Mouse (Mus musculus) hindbrain, embryonic 13.5 days (tissue): ENCODE data around the gene Esp34. TPM values are rescaled to one million over a fixed set of nuclear protein-coding genes. Genes with fewer than 3 reads are reported as not detected.

Experiments
- ATAC-seq: fragments of 200-750 bp; cut with Nextera tagmentation; 2 replicates; pipeline ENCODE4 v1.8.0; 2017; ENCODE audit warnings: moderate TSS enrichment; ENCODE audit not compliant: low FRiP score
- H3K27ac ChIP-seq: fragments of 300-500 bp; sonication (generic); 2 replicates; pipeline ENCODE4 v1.5.1; 2015; ENCODE audit warnings: inconsistent platforms, mild to moderate bottlenecking, moderate library complexity
- H3K27me3 ChIP-seq: fragments of 300-500 bp; sonication (generic); 2 replicates; pipeline ENCODE4 v1.6.1; 2015; ENCODE audit warnings: mild to moderate bottlenecking, inconsistent platforms
- H3K36me3 ChIP-seq: fragments of 300-500 bp; sonication (generic); 2 replicates; pipeline ENCODE4 v1.6.1; 2015; ENCODE audit warnings: mild to moderate bottlenecking, inconsistent platforms
- H3K4me1 ChIP-seq: fragments of 300-500 bp; sonication (generic); replicated peaks from 2 replicates; pipeline ENCODE4 v1.6.1; 2015; ENCODE audit warnings: inconsistent platforms
- H3K4me2 ChIP-seq: fragments of 300-500 bp; sonication (generic); 2 replicates; pipeline ENCODE4 v1.6.1; 2015; ENCODE audit warnings: inconsistent platforms, mild to moderate bottlenecking, moderate library complexity
- H3K4me3 ChIP-seq: fragments of 300-500 bp; sonication (generic); 2 replicates; pipeline ENCODE4 v1.5.1; 2015; ENCODE audit warnings: mild to moderate bottlenecking, inconsistent platforms
- H3K9ac ChIP-seq: fragments of 300-500 bp; sonication (generic); 2 replicates; pipeline ENCODE4 v1.6.1; 2015; ENCODE audit warnings: mild to moderate bottlenecking, inconsistent platforms
- H3K9me3 ChIP-seq: fragments of 300-500 bp; sonication (generic); 2 replicates; pipeline ENCODE4 v1.6.1; 2016; ENCODE audit warnings: inconsistent platforms
- WGBS: fragments of 180-500 bp; shearing (Covaris S2); methylation state at CpG from one replicate; pipeline ENCODE4 v1.1.7; 2015; 5-methylcytosine and 5-hydroxymethylcytosine counted together
- polyA plus RNA-seq: library from polyadenylated mRNA; unstranded; fragments of >200 nt; fragmentation: Nextera tagmentation; extraction: Ambion mirVana; gene quantifications from 2 replicates; pipeline ENCODE4 v1.2.1, GENCODE M21; 2015

The Esp34 gene
- not detected in 2 replicates for polyA plus RNA-seq

DNA sequence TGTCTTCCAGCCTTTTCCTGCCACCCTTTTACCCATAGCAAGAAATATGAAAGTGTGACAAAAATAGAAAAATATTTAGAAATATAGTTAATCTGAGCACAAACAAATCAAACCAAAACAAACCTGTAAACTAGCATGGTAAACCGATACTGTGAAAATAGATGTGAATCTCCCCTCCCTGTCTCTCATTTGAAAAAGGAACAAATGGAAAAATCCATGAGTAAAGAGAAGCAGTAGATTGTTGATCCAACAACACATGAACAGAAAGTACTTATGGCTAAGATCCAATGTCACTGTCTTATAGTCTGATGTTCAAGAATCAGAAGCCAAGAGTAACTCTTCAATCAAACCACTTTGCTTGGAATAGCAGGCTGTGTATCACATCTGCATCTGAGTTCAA, at the start of gene Esp34:
Gene Esp34 (plus strand): TSS at position 301 of the 400 bp plus-strand sequence.
- Histone ChIP-seq H3K4me1 (no peaks in the 10 kb centered on the region), H3K9ac (no peak within 1 kb of the TSS), H3K27me3 (no peaks in the 10 kb centered on the region), H3K27ac (no peak within 1 kb of the TSS), H3K9me3 (0 out of 2 replicates have a peak, but pooled peaks cover 6% of the 10 kb centered on the region), H3K4me3 (no peak within 1 kb of the TSS), H3K36me3 (no peaks in the 10 kb centered on the region), H3K4me2 (no peak within 1 kb of the TSS)
- ATAC-seq: no peak
- 86% methylated on average over 1 of the region's 1 CpGs for WGBS

DNA sequence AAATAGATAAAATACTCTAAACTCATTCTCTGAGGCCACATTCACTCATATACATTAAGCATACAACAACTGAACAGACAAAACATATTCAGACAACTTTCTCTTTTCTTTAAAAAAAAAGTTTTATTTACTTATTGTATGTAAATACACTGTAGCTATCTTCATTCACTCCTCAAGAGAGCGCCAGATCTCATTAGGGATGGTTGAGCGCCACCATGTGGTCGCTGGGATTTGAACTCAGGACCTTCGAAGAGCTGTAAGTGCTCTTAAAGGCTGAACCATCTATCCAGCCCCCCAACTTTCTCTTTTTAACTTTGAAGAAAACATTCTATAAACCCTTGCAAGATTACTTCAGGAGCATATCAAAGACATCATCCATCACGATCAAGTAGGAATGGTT, 8.5 kb downstream of the Esp34 start:
- 66% methylated on average over 5 of the region's 5 CpGs for WGBS
- H3K27ac ChIP-seq: no peak overlapping the region
- H3K9ac ChIP-seq: no peak overlapping the region
- H3K9me3 ChIP-seq: peaks cover 18% of the 10 kb centered on the region; the same call in 1 of the 2 replicates
- no peaks in the 10 kb centered on the region for H3K27me3 ChIP-seq
- ATAC-seq: no peak
- H3K4me1 ChIP-seq: no peaks in the 10 kb centered on the region
- no peak overlapping the region for H3K4me2 ChIP-seq
- H3K36me3 ChIP-seq: no peaks in the 10 kb centered on the region
- no peak overlapping the region for H3K4me3 ChIP-seq

Other genes with a start within 250 kb of the Esp34 start
- not detected in 2 replicates for gene Olfr137, start 246.6 kb upstream of the Esp34 start, polyA plus RNA-seq
- gene Olfr136, start 224.4 kb upstream of the Esp34 start, polyA plus RNA-seq: not detected in 2 replicates
- gene Esp36, start 134.0 kb upstream of the Esp34 start, polyA plus RNA-seq: not detected in 2 replicates
- not detected in 2 replicates for gene Esp31, start 85.3 kb downstream of the Esp34 start, polyA plus RNA-seq